Mouse (Mus musculus) embryo, embryonic 11.5 days (tissue): ENCODE results near the gene Ube2n.

Experiments
- DNase-seq: peaks from one replicate; pipeline ENCODE4 v3.0.0-alpha.2; 2012; ENCODE audit warnings: low read depth, low spot score

The Ube2n gene

DNA sequence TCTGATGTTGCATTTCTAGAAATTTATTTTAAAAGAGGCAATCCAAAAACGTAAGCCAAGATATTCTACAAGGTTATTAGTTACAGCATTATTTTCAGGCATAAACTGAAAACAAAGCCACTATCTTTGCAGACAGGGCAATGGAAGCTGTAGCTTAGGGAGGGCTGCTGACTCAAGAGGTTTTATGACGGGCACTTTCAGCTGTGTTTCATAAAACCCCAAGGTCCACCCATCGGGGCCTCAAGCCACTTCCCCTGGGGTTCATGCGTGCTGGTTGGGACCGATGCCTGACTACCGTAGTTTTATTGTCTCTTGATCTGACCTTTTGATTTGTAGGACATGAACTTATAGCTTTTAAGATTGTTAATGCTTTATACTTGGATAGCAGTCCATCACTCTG, 75.3 kb downstream of the Ube2n start:
- DNase-seq, result no peak

GRCm38 (mm10) chr10:95591257-95591656, 76.3 kb downstream of the Ube2n start:
- DNase-seq, result no peak

DNA sequence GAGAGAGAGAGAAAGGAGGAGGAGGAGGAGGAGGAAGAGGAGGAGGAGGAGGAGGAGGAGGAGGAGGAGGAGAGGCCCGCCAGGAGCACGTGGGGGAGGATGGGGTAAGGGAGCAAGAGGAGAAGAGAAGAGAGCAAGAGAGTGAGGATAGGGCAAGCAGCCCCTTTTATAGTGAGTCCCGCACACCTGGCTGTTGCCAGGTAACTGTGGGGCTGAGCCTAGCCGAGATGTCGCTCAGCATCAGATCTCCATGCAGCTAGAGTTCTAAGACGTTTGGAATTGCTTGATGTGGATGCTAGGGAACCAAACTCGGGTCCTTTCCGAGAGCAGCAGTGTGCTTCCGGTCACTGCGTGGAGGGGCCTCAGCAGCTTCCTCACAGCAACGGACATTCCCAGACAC, 79.5 kb downstream of the Ube2n start:
- DNase-seq, result no peak
